Mouse (Mus musculus): ENCODE data around the gene Ate1.

- TF ChIP-seq CTCF (IDR thresholded peaks at IDR 0.05) (no peak), EP300 (IDR thresholded peaks at IDR 0.05) (no peak)
Observed at GRCm38 (mm10) chr7:130386308-130386707, 133.9 kb downstream of the Ate1 start.
